Mouse (Mus musculus) common myeloid progenitor, adult 5-6 weeks (primary cell): ENCODE measurements around the gene Atxn7l2. TPM values are rescaled to one million over a fixed set of nuclear protein-coding genes. Genes with fewer than 3 reads are reported as not detected.
"Not testable (repeated sequence)": the region's sequence is repeated elsewhere in the genome, so short reads cannot be mapped to it uniquely, and the experiment has no call there.

Source experiments
- ATAC-seq: replicated peaks from 2 replicates; pipeline ENCODE4 v1.8.0; 2016; ENCODE audit warnings: low read depth, mild to moderate bottlenecking, moderate TSS enrichment, inconsistent platforms; ENCODE audit not compliant: poor library complexity, severe bottlenecking
- total RNA-seq: library from RNA; stranded (forward); fragments of 200-1000, 187-1606 nt; gene quantifications from 2 replicates; pipeline ENCODE4 v1.2.3, GENCODE M21; 2017

Atxn7l2 gene
- 2.9 and 5.9 TPM in 2 replicates for total RNA-seq

DNA sequence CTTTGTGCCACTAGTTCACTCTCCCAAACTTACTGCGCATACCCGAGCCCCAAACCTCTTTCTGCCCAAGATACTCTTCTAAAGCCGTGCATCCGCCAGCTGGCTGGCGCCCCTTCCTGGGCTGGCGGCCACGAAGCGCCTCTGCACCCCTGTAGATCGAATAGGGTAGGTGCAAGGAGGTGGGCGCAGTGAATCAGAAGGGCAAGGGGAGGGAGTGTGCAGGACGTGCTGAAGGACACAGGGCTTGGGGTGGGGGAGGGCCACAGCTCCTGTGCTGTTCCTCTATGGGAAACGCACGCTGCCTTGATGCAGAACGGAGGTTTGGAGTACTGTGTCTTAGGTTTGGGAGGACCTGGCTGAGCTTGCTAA, at the start of gene Atxn7l2:
Gene Atxn7l2 (minus strand): TSS at position 164 of the 369 bp plus-strand sequence.
- ATAC-seq = peak; percentile 80

- no peak for ATAC-seq
Observed at GRCm38 (mm10) chr3:108259319-108259718, 48.6 kb upstream of the Atxn7l2 start.

DNA sequence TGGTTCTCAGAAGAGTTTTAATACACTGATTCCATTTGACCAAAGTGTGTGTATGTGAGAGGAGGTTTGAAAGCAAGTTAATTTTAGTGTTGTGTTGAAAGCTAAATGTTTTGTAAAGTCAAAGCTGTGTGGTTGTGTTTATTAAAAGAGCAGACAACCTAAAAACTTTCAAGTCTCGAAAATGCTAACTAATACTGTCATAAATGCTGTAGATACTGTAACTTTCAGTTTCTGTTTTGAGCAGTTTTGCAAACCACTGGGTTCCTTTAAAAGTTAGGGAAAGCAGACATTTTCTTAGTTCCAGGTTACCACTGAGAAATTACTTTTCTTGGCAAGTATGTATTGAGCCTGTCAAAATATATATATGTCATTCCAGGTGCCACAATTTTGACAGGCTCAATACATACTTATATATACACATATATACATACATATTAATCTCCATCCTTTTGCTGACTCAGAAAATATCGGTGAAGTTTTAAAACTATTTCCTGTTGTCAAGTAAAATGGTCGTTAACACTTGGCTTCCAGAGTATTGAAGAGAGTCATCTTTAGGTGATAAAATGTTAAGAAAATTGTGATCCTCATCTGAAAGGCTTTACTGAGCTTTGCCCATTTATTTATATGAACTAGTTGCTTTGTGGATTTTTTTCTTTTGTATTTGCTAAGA, 47.2 kb upstream of the Atxn7l2 start:
- no peak for ATAC-seq

DNA sequence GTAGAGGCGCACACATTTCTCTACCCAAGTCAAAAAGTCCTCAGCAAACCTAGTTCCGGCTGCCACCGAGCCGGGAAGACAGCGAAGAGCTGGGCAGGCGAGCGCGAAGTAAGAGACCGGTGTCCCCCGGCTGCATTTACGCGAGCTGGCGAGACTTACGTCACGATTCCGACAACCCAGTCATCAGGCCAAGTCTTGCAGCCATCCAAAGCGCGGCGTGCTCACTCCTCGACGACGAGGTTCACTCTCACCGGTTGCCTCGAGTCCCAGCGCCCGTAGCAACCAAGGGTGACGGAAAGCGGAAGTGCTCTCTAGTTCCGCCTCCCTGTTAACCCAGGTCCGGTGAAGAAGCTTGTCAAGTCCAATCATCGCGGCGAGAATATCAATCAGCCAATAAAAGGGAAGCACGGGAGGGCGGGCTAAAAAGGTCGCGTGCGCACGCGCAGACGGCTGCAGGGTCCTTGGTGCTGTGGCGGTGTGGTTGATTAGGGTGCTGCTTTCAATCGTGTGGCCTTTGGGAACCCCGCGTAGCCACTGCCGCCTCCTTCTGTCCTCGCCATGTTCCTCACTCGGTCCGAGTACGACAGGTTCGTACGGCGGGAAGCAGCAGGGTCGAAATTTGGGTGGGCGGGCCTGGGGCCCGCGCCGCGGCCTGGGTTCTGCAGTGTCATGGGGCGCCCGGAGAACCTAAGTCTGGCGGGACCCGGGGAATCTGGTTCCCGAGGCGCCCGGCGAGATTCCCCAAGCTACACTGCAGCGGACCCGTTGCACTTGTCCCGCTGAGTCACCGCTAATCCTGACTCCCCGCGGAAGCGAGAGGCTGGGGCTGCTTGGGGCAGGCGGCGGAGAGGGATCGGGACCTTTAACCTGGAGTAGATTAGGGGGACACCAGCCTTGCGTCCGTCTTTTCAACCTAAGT, 46.2 kb upstream of the Atxn7l2 start, which contains the start of gene Psma5:
Gene Psma5 (plus strand): TSS at position 208 of the 919 bp plus-strand sequence.
- peak; percentile 98 for ATAC-seq

DNA sequence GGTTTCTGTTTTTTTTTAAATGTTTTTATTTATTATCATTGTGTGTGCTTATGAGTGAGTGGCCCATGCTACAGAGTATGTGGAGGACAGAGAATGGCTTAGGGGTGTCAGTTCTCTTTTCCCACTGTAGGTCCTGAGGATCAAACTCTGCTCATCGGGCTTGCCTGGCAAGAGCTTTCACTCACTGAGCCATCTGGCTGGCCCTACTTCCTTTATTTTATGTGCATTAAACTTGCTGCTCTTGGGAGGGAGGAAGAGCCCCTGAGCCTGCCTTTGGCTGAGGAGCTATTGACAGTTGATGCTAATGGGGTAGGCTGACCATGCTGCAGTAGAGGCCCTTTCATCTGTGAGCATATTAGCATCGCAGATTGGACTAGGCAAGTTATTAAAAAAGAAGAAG, 36.1 kb upstream of the Atxn7l2 start:
- ATAC-seq = 0 out of 2 replicates have a peak, but pooled peaks have one; percentile 50

- no peak for ATAC-seq
Observed at GRCm38 (mm10) chr3:108241243-108241839, 30.6 kb upstream of the Atxn7l2 start.

DNA sequence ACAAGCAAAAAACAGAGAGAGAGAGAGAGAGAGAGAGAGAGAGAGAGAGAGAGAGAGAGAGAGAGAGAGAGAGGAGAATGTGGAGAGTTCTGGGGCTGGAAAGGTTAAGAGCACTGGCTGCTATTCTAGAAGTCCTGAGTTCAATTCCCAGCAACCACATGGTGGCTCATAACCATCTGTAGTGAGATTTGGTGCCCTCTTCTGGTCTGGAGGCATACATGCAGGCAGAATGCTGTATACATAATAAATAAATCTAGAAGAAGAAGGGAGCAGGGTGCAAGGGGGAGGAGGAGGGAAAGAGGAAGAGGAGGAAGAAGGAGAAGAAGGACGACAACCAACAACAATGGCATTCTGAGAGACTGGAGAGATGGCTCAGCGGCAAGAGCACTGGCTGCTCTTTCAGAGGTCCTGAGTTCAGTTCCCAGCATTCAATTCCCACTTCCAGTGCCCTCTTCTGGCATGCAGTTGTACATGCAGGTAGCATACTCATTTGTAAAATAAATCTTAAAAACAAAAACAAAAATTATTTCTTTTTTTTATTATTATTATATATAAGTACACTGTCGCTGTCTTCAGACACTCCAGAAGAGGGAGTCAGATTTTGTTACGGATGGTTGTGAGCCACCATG, 26.9 kb upstream of the Atxn7l2 start:
- ATAC-seq = not testable (repeated sequence)

DNA sequence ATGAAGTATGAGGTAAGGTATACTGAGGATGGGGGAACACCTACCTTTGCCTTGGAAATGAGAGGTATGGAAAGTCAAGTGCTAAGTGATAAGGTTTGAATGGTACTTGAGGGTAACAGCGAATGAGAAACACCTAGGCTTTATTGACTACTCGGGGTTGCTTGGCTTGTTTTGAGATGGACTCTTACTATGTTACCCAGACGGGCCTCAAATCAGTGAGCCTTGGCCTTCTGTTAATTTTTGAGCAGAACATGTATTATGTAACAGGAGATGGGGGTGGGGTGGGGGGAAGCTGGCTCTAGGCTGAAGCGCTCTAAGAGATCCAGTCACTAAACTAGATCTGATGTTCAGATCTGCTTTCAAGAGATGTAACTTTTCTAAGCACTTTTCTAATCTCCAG, 20.9 kb upstream of the Atxn7l2 start:
- no peak for ATAC-seq

- no peak for ATAC-seq
Observed at GRCm38 (mm10) chr3:108227521-108227920, 16.8 kb upstream of the Atxn7l2 start.

DNA sequence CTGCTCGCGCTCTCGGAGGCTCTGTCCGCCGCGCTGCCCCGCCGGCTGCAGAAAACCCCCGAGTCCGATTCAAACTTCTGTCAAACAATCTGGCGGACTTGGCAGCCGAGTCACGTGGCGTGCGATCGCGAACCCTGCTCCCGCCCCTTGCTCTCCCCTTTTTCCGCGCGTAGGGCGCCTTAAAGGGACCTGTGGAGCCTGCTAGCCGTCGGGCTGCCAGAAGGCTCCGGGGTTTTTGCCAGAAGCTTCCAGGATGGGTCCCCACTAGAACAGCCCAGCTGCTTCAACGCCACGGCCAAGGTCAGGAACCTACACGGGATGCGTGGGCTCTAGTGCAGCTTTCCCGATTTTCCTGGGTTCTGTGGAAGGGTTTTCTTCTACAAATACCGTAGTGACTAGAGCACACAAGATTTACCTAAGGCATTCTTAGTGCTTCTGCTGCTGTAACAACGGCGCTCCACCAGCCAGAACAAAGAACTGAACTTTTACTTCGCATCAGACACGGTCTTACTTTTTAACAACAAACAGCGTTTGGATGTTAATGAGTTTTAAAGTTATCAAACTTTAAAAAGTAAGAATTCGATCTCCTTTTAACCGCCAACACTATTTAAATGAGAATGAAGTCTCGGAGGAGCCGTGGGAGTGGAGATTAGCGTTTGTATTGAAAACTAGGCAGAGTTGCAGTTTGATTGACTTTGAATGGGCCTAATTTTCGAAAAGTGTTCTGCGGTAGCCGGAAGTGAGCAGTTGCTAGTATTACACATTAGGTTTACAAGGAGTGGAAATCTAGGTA, 16.0 kb upstream of the Atxn7l2 start, which contains the start of gene Sypl2:
Gene Sypl2 (minus strand): TSS at position 91 of the 793 bp plus-strand sequence.
- peak; percentile 75 for ATAC-seq

DNA sequence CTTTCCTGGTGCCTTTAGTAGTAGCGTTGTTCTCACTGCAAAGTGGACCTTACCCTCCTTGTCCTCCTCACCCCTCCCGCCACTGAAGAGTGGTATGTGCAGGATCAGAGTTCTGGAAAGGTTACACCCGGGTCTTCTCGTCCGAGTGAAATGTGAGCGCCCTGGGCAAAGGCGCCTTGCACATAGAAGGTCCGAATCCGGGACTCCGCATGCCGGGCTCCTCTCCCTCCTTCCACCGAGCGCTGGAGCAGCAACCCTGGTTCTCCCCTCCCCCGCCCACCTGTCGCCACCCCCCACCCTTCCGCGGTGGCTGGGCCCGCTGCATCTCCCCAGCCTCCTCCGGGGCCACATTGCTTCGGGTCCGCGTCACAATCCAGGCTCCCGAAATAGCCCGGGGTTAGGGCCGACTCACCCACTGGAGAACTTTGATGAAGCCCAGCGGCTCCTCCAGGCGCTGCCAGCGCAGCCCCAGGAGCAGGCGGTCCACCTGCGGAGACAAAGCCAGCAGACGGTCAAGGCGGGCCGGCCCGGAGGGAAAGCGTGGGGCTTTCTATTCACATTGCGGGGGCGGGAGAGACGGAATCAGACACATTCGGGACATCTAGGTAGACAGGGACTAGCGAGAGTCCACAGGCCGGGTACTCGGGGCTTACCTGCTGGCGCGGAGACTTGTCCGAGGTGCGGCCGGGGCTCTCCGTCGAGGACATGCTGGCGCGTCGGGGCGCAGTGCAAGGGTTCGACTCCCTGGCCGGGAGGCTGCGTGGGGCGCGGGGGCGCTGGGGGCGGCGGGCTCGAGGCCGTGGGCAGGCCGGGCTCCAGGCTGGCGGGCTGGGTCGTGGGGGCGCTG, 15.2 kb upstream of the Atxn7l2 start:
- ATAC-seq = peak; percentile 20; the same call in 1 of the 2 replicates

DNA sequence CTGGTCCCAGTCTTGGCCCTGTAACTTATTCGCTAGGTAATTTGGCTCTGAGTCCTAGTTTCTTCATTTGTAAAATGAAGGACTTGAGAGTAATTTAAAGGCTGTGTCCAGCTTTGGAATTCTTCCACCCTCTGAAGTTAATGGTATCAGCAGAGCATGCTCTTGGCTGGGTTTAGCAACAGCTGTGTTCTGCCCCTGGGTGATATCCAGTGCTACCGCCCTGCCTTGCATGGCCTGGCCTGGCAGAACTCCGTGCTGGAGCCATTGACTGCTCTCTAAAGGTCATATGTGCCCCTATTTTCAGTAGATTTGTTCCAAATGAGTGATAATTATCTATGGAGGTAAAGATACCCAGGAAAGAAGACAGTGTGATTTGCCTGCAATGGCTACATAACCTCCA, 9.9 kb upstream of the Atxn7l2 start:
- ATAC-seq = no peak

- no peak for ATAC-seq
Observed at GRCm38 (mm10) chr3:108214734-108215133, 4.0 kb upstream of the Atxn7l2 start.

GRCm38 (mm10) chr3:108212406-108212805, 1.7 kb upstream of the Atxn7l2 start:
- ATAC-seq = no peak

DNA sequence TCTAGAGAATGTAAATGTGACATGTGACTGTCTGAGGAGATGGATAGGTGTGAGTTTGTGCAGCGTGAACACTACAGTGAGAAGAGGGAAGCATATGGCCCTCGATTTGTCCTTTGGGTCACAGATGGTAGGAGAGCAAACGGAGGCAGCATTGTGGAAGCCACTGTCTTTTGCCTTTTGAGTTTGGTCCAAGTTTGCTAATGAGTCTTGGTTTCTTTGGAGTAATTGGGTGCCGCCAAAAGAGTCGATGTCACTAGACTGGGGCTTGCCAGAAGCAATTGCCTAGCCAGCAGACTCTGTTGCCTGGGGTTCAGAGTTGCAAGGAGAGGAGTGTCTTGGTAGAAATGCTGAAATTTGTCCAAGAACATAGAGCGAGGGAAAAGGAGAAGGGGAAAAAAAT, 1.1 kb upstream of the Atxn7l2 start:
- ATAC-seq = no peak

- ATAC-seq = peak; percentile 88
Observed at GRCm38 (mm10) chr3:108209946-108210770, 576 bp downstream of the Atxn7l2 start.

GRCm38 (mm10) chr3:108209536-108209935, 1.2 kb downstream of the Atxn7l2 start:
- ATAC-seq = no peak

DNA sequence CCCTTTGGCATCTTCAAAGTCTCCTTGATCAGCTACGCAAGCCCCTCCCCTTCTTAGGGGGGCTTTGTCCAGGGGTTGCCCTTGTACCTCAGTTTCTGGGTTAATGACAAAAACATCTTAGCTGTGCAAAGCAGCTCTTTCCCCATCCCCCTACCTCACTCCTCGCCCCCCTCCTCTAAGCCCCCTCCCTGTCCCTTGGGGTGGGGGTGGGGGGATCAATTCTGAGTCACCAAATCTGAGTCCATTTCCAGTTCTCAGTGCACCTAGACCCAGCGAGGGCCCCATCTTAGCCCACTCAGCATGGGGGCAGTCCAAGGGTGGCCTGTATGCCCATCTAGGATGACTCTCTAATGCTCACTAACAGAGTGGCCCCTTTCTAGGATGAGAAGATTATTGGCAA, 1.7 kb downstream of the Atxn7l2 start:
- ATAC-seq = no peak
